18 mouse cellular contexts compared by ENCODE assay signal in the genomic region with DNA sequence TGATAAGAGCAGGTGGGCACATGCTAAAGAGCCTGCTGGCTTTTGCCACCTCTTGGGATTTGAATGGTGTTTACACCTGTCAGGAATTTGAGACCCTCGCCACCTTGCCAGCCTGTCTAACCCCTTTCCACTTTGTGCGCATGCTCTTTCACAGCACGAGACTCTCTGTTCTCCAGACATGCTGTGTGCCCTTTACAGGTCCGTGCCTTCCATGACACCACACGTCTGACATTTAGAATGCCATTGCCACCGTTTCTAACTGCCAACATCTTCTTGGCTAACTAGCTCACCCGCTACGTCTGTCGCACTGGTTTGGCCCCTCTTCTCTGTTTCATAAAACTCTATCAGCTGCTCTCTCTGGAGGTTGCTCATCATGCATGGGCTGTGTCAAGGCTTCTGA. TPM values are rescaled to one million over a fixed set of nuclear protein-coding genes. Genes with fewer than 3 reads are reported as not detected.
DNase-seq lines count a peak whose midpoint lies in the region; ATAC-seq lines count a peak whose summit lies in the region.
"Had no signal": no experiment of that assay in that cellular context is flagged by ENCODE, and none has a peak within 500 bp of the region (broad histone marks: within the 10 kb centered on the region; RNA-seq: fewer than 3 reads in every experiment).

No protein-coding gene starts in this region.

- no peak overlapping the region for H3K27ac ChIP-seq in limb, embryonic 10.5 days
- H3K27ac ChIP-seq: embryonic facial prominence, embryonic 10.5 days; embryonic facial prominence, embryonic 12.5 days; forebrain, embryonic 10.5 days; forebrain, embryonic 12.5 days; forebrain, embryonic 15.5 days had no signal

- DNase-seq in cerebellum, postnatal 14 days: peak; percentile 16 to 22
- no peak for DNase-seq in cerebellum, postnatal 25 days
- peak; percentile 68 for DNase-seq in heart, adult 11 months
- no peak for DNase-seq in heart, adult 8-10 months (ENCODE audit: low spot score)
- peak; percentile 20 for DNase-seq in limb, embryonic 10.5 days (ENCODE audit: low spot score)
- DNase-seq: adrenal gland, adult 2 months; adrenal gland, postnatal 10 days; adrenal gland, postnatal 25 days; cerebellum, adult 11-12 months; cerebellum, adult 2 months; cerebellum, adult 9-11 months had no signal

- WGBS in limb, embryonic 10.5 days: 89% methylated on average over 9 of the region's 9 CpGs

- no peak overlapping the region for H3K4me3 ChIP-seq in limb, embryonic 10.5 days
- H3K4me3 ChIP-seq: embryonic facial prominence, embryonic 10.5 days; embryonic facial prominence, embryonic 12.5 days; erythroblast, embryonic 14.5 days; forebrain, embryonic 10.5 days; forebrain, embryonic 12.5 days; forebrain, embryonic 15.5 days had no signal

- H3K36me3 ChIP-seq in limb, embryonic 10.5 days: no peaks in the 10 kb centered on the region
- H3K36me3 ChIP-seq: embryonic facial prominence, embryonic 10.5 days; embryonic facial prominence, embryonic 12.5 days; forebrain, embryonic 10.5 days; forebrain, embryonic 12.5 days; forebrain, embryonic 15.5 days had no signal

- H3K4me1 ChIP-seq in limb, embryonic 10.5 days: no peaks in the 10 kb centered on the region
- H3K4me1 ChIP-seq: embryonic facial prominence, embryonic 10.5 days; embryonic facial prominence, embryonic 12.5 days; forebrain, embryonic 10.5 days; forebrain, embryonic 12.5 days; forebrain, embryonic 15.5 days had no signal

- H3K9me3 ChIP-seq in limb, embryonic 10.5 days (replicated peaks): no peaks in the 10 kb centered on the region
- H3K9me3 ChIP-seq: embryonic facial prominence, embryonic 10.5 days; embryonic facial prominence, embryonic 12.5 days; forebrain, embryonic 10.5 days; forebrain, embryonic 12.5 days; forebrain, embryonic 15.5 days had no signal

- H3K27me3 ChIP-seq in limb, embryonic 10.5 days (ENCODE audit: low read depth, poor library complexity, severe bottlenecking): no peaks in the 10 kb centered on the region
- H3K27me3 ChIP-seq: embryonic facial prominence, embryonic 12.5 days; forebrain, embryonic 12.5 days; forebrain, embryonic 15.5 days had no signal

- ATAC-seq in erythroblast, adult 5-6 weeks (replicated peaks; ENCODE audit: low FRiP score, poor library complexity, severe bottlenecking): no peak
- ATAC-seq: forebrain, embryonic 15.5 days had no signal

RNA-seq across cellular contexts. Expression of a gene that starts 20.5 kb away (rescaled TPM):
- 1 to 10 TPM; 3.3 to 4.2 (median 3.7) TPM for total RNA-seq in heart, adult 8-10 months (2022)
- polyA plus RNA-seq in limb, embryonic 10.5 days (2016; fragmentation: Nextera tagmentation; extraction: Ambion mirVana): 12.0 and 13.1 TPM in 2 replicates
- total RNA-seq in erythroblast, adult 5-6 weeks (2015; ENCODE audit: low replicate concordance): 16.1 and 16.9 TPM in 2 replicates
- 18.0 and 19.7 TPM in 2 replicates for total RNA-seq in erythroblast, adult 5-6 weeks (2017; ENCODE audit: low replicate concordance)

Comparison
In these comparisons a context has a peak if more than half of its experiments do, and no peak if none do; other contexts are left out.
1. DNase-seq: peak in cerebellum, postnatal 14 days (2 of 2), heart, adult 11 months (single experiment) and limb, embryonic 10.5 days (single experiment); none in cerebellum, postnatal 25 days (0 of 2) and heart, adult 8-10 months (single experiment).